Mouse (Mus musculus): ENCODE results near the gene Rhbdf2. TPM values are rescaled to one million over a fixed set of nuclear protein-coding genes. Genes with fewer than 3 reads are reported as not detected.

The Rhbdf2 gene
- polyA plus RNA-seq, 1 experiment from 2014 or later, result 10.8 TPM

- Histone ChIP-seq H3K9me3 (ENCODE audit: control insufficient read depth, low read length) (no peaks in the 10 kb centered on the region), H3K27me3 (replicated peaks; ENCODE audit: control insufficient read depth, insufficient read depth, low read length) (peaks cover 16% of the 10 kb centered on the region; the same call in 1 of the 2 replicates), H3K27ac (ENCODE audit: low read length) (no peak overlapping the region), H3K4me3 (ENCODE audit: low read length) (peak overlapping the region; percentile 59), H3K4me2 (ENCODE audit: low read depth, low read length) (peak overlapping the region; percentile 96), H3K9ac (ENCODE audit: low read depth, low read length) (peak overlapping the region; percentile 76), H3K36me3 (ENCODE audit: control insufficient read depth, insufficient read depth, low read length) (no peaks in the 10 kb centered on the region), H3K4me1 (ENCODE audit: control insufficient read depth, insufficient read depth, low read length) (peaks cover 27% of the 10 kb centered on the region)
- ATAC-seq, result no peak
- WGBS, result under 1% methylated on average over 44 of the region's 47 CpGs
Measured at GRCm38 (mm10) chr11:116653709-116654221, 26.9 kb upstream of the Rhbdf2 start.

DNA sequence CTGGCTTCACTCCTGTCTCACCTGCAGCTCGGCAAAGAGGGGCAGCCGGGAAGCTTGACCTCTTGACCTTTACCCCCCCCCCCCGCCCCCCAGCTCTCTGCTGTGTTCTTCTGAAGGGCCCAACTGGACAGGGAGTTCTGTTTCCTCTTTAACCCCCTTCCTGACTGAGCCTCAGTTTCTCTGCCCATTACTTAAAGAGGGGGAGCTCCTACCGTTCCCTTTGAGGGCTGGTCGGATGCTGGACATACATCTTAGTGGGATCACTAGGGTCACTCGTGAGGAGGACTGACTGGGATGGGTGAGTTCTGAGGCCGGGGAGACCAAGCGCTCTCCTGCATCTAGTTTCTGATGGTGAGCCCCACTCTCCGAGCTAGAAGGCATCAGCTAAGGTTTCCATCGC is 26.4 kb upstream of the Rhbdf2 start, which contains the start of gene Prcd:
Gene Prcd, plus strand, starts transcription at position 301 of the 400 bp plus-strand sequence.
- no peaks in the 10 kb centered on the region for H3K36me3 ChIP-seq (ENCODE audit: control insufficient read depth, insufficient read depth, low read length)
- WGBS, result 6% methylated on average over 10 of the region's 10 CpGs
- no peak within 1 kb of the TSS for H3K27ac ChIP-seq (ENCODE audit: low read length)
- peaks cover 16% of the 10 kb centered on the region; the same call in 1 of the 2 replicates for H3K27me3 ChIP-seq (replicated peaks; ENCODE audit: control insufficient read depth, insufficient read depth, low read length)
- peak within 1 kb of the TSS; percentile 76 for H3K9ac ChIP-seq (ENCODE audit: low read depth, low read length)
- H3K4me3 ChIP-seq (ENCODE audit: low read length), result peak within 1 kb of the TSS; percentile 59
- no peak for ATAC-seq
- no peaks in the 10 kb centered on the region for H3K9me3 ChIP-seq (ENCODE audit: control insufficient read depth, low read length)
- peak within 1 kb of the TSS; percentile 96 for H3K4me2 ChIP-seq (ENCODE audit: low read depth, low read length)
- peaks cover 30% of the 10 kb centered on the region for H3K4me1 ChIP-seq (ENCODE audit: control insufficient read depth, insufficient read depth, low read length)

- WGBS, result 66% methylated on average over 25 of the region's 25 CpGs
- no peak overlapping the region for H3K27ac ChIP-seq (ENCODE audit: low read length)
- H3K4me2 ChIP-seq (ENCODE audit: low read depth, low read length), result peak overlapping the region; percentile 96
- H3K27me3 ChIP-seq (replicated peaks; ENCODE audit: control insufficient read depth, insufficient read depth, low read length), result peaks cover 16% of the 10 kb centered on the region; the same call in 1 of the 2 replicates
- no peak for ATAC-seq
- H3K9me3 ChIP-seq (ENCODE audit: control insufficient read depth, low read length), result no peaks in the 10 kb centered on the region
- peak overlapping the region; percentile 76 for H3K9ac ChIP-seq (ENCODE audit: low read depth, low read length)
- H3K36me3 ChIP-seq (ENCODE audit: control insufficient read depth, insufficient read depth, low read length), result no peaks in the 10 kb centered on the region
- peaks cover 31% of the 10 kb centered on the region for H3K4me1 ChIP-seq (ENCODE audit: control insufficient read depth, insufficient read depth, low read length)
- peak overlapping the region; percentile 59 for H3K4me3 ChIP-seq (ENCODE audit: low read length)
Measured at GRCm38 (mm10) chr11:116652330-116653098, 25.7 kb upstream of the Rhbdf2 start.

- peaks cover 32% of the 10 kb centered on the region for H3K4me1 ChIP-seq (ENCODE audit: control insufficient read depth, insufficient read depth, low read length)
- peaks cover 16% of the 10 kb centered on the region; the same call in 1 of the 2 replicates for H3K27me3 ChIP-seq (replicated peaks; ENCODE audit: control insufficient read depth, insufficient read depth, low read length)
- no peaks in the 10 kb centered on the region for H3K9me3 ChIP-seq (ENCODE audit: control insufficient read depth, low read length)
- ATAC-seq, result no peak
- H3K9ac ChIP-seq (ENCODE audit: low read depth, low read length), result no peak overlapping the region
- H3K4me2 ChIP-seq (ENCODE audit: low read depth, low read length), result no peak overlapping the region
- 83% methylated on average over 8 of the region's 8 CpGs for WGBS
- no peak overlapping the region for H3K27ac ChIP-seq (ENCODE audit: low read length)
- H3K4me3 ChIP-seq (ENCODE audit: low read length), result no peak overlapping the region
- H3K36me3 ChIP-seq (ENCODE audit: control insufficient read depth, insufficient read depth, low read length), result no peaks in the 10 kb centered on the region
Measured at GRCm38 (mm10) chr11:116651339-116651738, 24.5 kb upstream of the Rhbdf2 start.

DNA sequence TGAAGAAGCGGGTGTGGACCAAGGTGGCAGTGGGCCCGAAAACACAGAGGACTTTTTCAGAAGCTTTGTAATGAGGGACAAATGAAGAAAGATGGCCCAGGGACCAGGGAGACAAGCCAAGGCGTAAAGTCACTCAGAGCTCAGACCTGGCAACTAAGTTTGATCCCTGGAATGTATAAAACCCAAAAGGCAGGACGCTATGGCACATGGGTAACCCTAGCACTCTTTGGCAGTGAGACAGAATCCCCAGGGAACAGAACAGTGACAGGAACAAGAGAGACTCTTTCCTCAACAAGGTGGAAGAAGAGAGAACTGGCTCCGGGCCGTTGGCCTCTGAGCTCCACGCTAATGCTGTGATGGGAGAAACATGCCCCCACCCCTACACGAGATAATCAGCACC is 24.0 kb upstream of the Rhbdf2 start:
- WGBS, result 88% methylated on average over 8 of the region's 8 CpGs
- no peak overlapping the region for H3K4me3 ChIP-seq (ENCODE audit: low read length)
- H3K27me3 ChIP-seq (replicated peaks; ENCODE audit: control insufficient read depth, insufficient read depth, low read length), result peaks cover 16% of the 10 kb centered on the region; the same call in 1 of the 2 replicates
- H3K27ac ChIP-seq (ENCODE audit: low read length), result no peak overlapping the region
- no peak overlapping the region for H3K4me2 ChIP-seq (ENCODE audit: low read depth, low read length)
- no peaks in the 10 kb centered on the region for H3K9me3 ChIP-seq (ENCODE audit: control insufficient read depth, low read length)
- no peaks in the 10 kb centered on the region for H3K36me3 ChIP-seq (ENCODE audit: control insufficient read depth, insufficient read depth, low read length)
- no peak overlapping the region for H3K9ac ChIP-seq (ENCODE audit: low read depth, low read length)
- no peak for ATAC-seq
- peaks cover 32% of the 10 kb centered on the region for H3K4me1 ChIP-seq (ENCODE audit: control insufficient read depth, insufficient read depth, low read length)

DNA sequence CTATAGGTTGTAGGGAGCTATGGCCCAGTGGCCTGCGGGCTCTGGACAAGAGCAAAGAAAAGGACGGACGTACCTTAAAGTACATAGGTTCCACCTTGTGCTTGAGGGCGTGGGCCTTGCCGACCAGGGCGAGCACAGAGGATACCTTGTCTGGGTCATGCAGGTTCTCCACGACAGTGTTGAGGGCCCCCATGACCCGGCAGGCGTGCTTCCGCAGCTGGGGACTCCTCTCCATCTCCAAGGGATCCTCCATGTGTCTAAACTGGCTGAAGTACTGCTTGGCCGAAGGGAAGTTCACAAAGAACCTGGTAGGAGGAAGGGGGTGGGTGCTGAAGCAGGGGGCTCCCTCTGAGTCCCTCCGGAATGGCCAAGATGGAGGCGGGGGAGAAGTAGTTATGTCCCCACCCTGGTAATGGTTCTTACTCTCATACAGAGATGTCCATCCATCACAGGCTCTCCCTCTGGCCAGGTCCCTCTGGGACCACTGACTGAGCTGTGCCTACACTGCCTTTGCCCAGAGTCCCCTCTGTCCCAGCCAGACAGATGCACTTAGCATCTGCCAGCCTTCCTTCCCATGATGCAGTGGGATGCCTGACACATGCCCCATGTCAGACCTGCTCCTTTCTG is 23.0 kb upstream of the Rhbdf2 start:
- Histone ChIP-seq H3K36me3 (ENCODE audit: control insufficient read depth, insufficient read depth, low read length) (no peaks in the 10 kb centered on the region), H3K4me2 (ENCODE audit: low read depth, low read length) (no peak overlapping the region), H3K9ac (ENCODE audit: low read depth, low read length) (no peak overlapping the region), H3K9me3 (ENCODE audit: control insufficient read depth, low read length) (no peaks in the 10 kb centered on the region), H3K27ac (ENCODE audit: low read length) (no peak overlapping the region), H3K4me1 (ENCODE audit: control insufficient read depth, insufficient read depth, low read length) (peaks cover 32% of the 10 kb centered on the region), H3K4me3 (ENCODE audit: low read length) (no peak overlapping the region), H3K27me3 (replicated peaks; ENCODE audit: control insufficient read depth, insufficient read depth, low read length) (peaks cover 16% of the 10 kb centered on the region; the same call in 1 of the 2 replicates)
- ATAC-seq, result no peak
- 89% methylated on average over 13 of the region's 13 CpGs for WGBS

DNA sequence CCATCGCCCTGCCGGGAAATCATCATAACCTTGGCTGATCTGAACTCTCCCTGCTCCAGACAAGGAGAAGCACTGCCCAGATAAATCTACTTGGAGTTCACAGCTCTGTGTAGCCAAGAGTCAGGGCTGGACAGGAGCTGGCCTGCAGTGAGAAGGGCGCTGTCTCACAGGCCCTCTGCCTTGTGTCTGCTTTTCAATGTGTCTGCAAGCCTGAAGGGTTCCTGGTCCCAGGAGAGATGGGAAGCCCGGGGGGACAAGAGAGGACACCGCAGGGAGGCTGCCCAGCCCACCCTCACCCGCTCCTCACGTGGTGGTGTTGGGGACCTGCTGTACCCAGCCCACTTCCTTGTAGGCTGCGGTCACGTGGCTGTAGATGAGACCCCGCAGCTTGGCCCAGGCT is 22.2 kb upstream of the Rhbdf2 start:
- Histone ChIP-seq H3K9ac (ENCODE audit: low read depth, low read length) (0 out of 2 replicates have a peak overlapping the region, but pooled peaks have one; percentile 12), H3K27me3 (replicated peaks; ENCODE audit: control insufficient read depth, insufficient read depth, low read length) (peaks cover 13% of the 10 kb centered on the region; the same call in 1 of the 2 replicates), H3K36me3 (ENCODE audit: control insufficient read depth, insufficient read depth, low read length) (no peaks in the 10 kb centered on the region), H3K4me2 (ENCODE audit: low read depth, low read length) (no peak overlapping the region), H3K4me3 (ENCODE audit: low read length) (no peak overlapping the region), H3K27ac (ENCODE audit: low read length) (peak overlapping the region; percentile 88), H3K9me3 (ENCODE audit: control insufficient read depth, low read length) (no peaks in the 10 kb centered on the region), H3K4me1 (ENCODE audit: control insufficient read depth, insufficient read depth, low read length) (peaks cover 32% of the 10 kb centered on the region)
- WGBS, result 68% methylated on average over 10 of the region's 10 CpGs
- no peak for ATAC-seq

DNA sequence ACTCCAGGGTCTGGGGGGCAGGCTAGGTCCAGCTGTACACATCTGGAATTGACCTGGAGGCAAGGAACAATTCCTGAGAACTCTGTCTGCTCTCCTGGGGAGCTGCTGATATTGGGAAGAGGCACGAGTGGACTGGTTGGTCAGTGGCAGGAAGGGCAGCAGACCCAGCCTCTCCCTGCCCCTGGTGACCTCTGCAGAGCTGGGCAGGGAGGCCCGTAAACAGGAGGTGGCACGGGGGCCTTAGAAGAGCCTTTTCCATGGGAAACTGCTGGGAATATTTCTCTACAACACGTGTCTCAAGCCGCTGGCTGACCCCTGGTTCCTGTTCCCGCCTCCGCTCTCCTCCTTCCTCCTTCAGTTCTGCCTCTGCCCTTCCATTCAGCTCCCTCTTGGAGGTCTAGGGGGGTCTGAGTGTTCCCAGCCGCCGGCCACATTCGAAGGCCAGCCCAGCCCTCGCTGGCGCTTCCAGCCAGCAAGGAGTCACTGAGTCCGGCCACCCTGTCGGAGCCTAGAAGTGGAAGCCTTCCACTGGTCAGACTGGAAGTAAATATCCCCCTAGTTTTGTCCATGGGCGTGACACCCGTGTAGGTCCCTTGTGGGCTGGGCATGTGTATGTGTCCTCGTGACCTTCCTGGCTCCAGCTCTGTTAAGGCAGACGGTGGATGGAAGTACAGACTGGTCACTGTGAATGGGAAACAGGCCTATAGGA is 21.5 kb upstream of the Rhbdf2 start:
- ATAC-seq, result peak; percentile 22

More for the DNA sequence above, 21.5 kb upstream of the Rhbdf2 start:
- peaks cover 13% of the 10 kb centered on the region; the same call in 1 of the 2 replicates for H3K27me3 ChIP-seq (replicated peaks; ENCODE audit: control insufficient read depth, insufficient read depth, low read length)
- no peak overlapping the region for H3K4me3 ChIP-seq (ENCODE audit: low read length)
- 52% methylated on average over 18 of the region's 18 CpGs for WGBS
- H3K4me1 ChIP-seq (ENCODE audit: control insufficient read depth, insufficient read depth, low read length), result peaks cover 32% of the 10 kb centered on the region
- no peaks in the 10 kb centered on the region for H3K36me3 ChIP-seq (ENCODE audit: control insufficient read depth, insufficient read depth, low read length)
- no peaks in the 10 kb centered on the region for H3K9me3 ChIP-seq (ENCODE audit: control insufficient read depth, low read length)
- peak overlapping the region; percentile 43; the same call in 1 of the 2 replicates for H3K9ac ChIP-seq (ENCODE audit: low read depth, low read length)
- no peak overlapping the region for H3K4me2 ChIP-seq (ENCODE audit: low read depth, low read length)
- peak overlapping the region; percentile 88 for H3K27ac ChIP-seq (ENCODE audit: low read length)

Data from intestine, embryonic 16.5 days (tissue).